Mouse (Mus musculus) liver, embryonic 14.5 days (tissue): ENCODE measurements around the gene Sdc4. TPM values are rescaled to one million over a fixed set of nuclear protein-coding genes. Genes with fewer than 3 reads are reported as not detected.

ENCODE experiments used
- ATAC-seq: fragments of 200-750 bp; cut with Nextera tagmentation; 2 replicates; pipeline ENCODE4 v1.8.0; 2017; ENCODE audit warnings: moderate number of reproducible peaks, mild to moderate bottlenecking, moderate library complexity; ENCODE audit not compliant: insufficient read depth
- DNase-seq, 3 experiments: peaks; one replicate each; pipeline ENCODE4 v3.0.0-alpha.2; 2012 to 2013; ENCODE audit warnings: low read depth in 3 of 3, low spot score in 3 of 3
- H3K27ac ChIP-seq: fragments of 300-500 bp; sonication (generic); 2 replicates; pipeline ENCODE4 v1.5.1; 2014; ENCODE audit warnings: moderate library complexity, mild to moderate bottlenecking, control low read depth, inconsistent platforms
- H3K27me3 ChIP-seq: fragments of 300-500 bp; sonication (generic); 2 replicates; pipeline ENCODE4 v1.6.1; 2014; ENCODE audit warnings: mild to moderate bottlenecking, low read length, moderate library complexity; ENCODE audit not compliant: control insufficient read depth, insufficient read depth
- H3K36me3 ChIP-seq: fragments of 300-500 bp; sonication (generic); replicated peaks from 2 replicates; pipeline ENCODE4 v1.6.1; 2014; ENCODE audit warnings: low read depth; ENCODE audit not compliant: control insufficient read depth, insufficient read depth
- H3K4me1 ChIP-seq, 2 experiments: fragments of 200-500 bp in 1 of 2; fragments of 300-500 bp in 1 of 2; sonication (generic) in 1 of 2; replicated peaks; 2 replicates each; pipeline ENCODE4 v1.6.1; 2012 to 2014; ENCODE audit warnings: antibody characterized with exemption in 1 of 2, inconsistent platforms in 1 of 2, low read length in 1 of 2; ENCODE audit not compliant: control insufficient read depth in 2 of 2, insufficient read depth in 2 of 2
- H3K4me2 ChIP-seq: fragments of 300-500 bp; sonication (generic); 2 replicates; pipeline ENCODE4 v1.6.1; 2014; ENCODE audit warnings: low read depth, mild to moderate bottlenecking, control low read depth, moderate library complexity
- H3K4me3 ChIP-seq, 2 experiments: fragments of 200-500 bp in 1 of 2; fragments of 300-500 bp in 1 of 2; sonication (generic) in 1 of 2; 2 replicates each; pipeline ENCODE4 v1.5.1; 2012 to 2014; ENCODE audit warnings: low read depth in 2 of 2, low read length in 2 of 2, mild to moderate bottlenecking in 2 of 2, control low read depth in 1 of 2, inconsistent platforms in 1 of 2, moderate library complexity in 1 of 2; ENCODE audit not compliant: insufficient read depth in 1 of 2
- H3K9ac ChIP-seq: fragments of 300-500 bp; sonication (generic); replicated peaks from 2 replicates; pipeline ENCODE4 v1.6.1; 2014; ENCODE audit warnings: mild to moderate bottlenecking, control low read depth, moderate library complexity
- H3K9me3 ChIP-seq: fragments of 300-500 bp; sonication (generic); 2 replicates; pipeline ENCODE4 v1.6.1; 2016; ENCODE audit warnings: low read length, mixed read lengths; ENCODE audit not compliant: control insufficient read depth
- CTCF ChIP-seq: IDR thresholded peaks from 2 replicates; pipeline ENCODE4 v1.5.1; 2016; ENCODE audit warnings: antibody characterized with exemption, low read depth, control low read depth
- EP300 ChIP-seq: IDR thresholded peaks from 2 replicates; pipeline ENCODE4 v1.6.1; 2016; ENCODE audit warnings: antibody characterized with exemption, low read depth
- WGBS: fragments of 180-500 bp; shearing (Covaris S2); extraction: QIAGEN DNeasy Blood & Tissue Kit; methylation state at CpG from one replicate; pipeline ENCODE4 v1.1.7; 2014; ENCODE audit not compliant: insufficient replicate concordance; 5-methylcytosine and 5-hydroxymethylcytosine counted together
- polyA plus RNA-seq, 2 experiments: library from polyadenylated mRNA; depleted of rRNA in 1 of 2; stranded (reverse) in 1 of 2; unstranded in 1 of 2; fragments of >200 nt; fragmentation: Nextera tagmentation in 1 of 2; extraction: Ambion mirVana in 1 of 2; gene quantifications; 2 replicates each; pipeline versions ENCODE4 v1.2.1 to v1.2.3; 2012 to 2014

Gene Sdc4
- polyA plus RNA-seq, 2 experiments, result 10.8 to 25.4 TPM

- TF ChIP-seq CTCF, result no peak
- no peak for TF ChIP-seq EP300
- Histone ChIP-seq H3K27ac (no peak overlapping the region), H3K4me1 (peaks cover 0 to 8% of the 10 kb centered on the region in 2 experiments; a peak in 1 of 4 replicates), H3K4me2 (no peak overlapping the region; the same call in 1 of the 2 replicates), H3K27me3 (no peaks in the 10 kb centered on the region), H3K4me3 (no peak overlapping the region), H3K9ac (no peak overlapping the region), H3K36me3 (no peaks in the 10 kb centered on the region), H3K9me3 (no peaks in the 10 kb centered on the region)
- no peak for ATAC-seq
- DNase-seq, result no peak
- WGBS, result 49% methylated on average over 10 of the region's 10 CpGs
These were observed 11.2 kb upstream of the Sdc4 start for GRCm38 (mm10) chr2:164454846-164455245.

DNA sequence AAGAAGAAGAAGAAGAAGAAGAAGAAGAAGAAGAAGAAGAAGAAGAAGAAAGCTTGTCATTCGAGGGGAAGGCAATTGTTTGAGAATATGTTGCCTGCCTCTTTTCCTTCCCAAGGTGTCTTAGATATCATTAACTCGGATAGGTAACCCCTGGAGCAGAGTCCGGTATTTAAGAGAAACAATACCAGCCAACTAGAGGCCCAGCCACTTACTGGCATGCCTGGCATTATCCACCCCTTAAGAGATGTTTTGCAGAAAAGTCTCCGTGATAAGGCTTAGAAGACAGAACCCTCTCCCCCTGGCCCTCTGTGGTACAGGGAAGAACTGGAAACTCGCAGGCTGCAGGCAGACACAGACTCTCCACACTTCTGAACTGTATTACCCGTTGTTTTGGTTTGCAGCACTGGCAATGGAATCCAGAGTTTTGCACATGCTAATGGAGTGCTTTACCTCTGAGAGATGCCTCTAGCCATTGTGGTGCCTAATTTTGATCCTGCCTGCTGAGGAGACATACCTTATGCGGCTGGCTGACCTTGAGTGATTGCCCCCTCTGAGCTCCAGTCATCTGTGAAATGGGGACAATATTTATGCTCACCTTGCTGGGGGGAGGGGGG, 10.3 kb upstream of the Sdc4 start:
- no peak overlapping the region for H3K27ac ChIP-seq
- H3K9me3 ChIP-seq, result no peaks in the 10 kb centered on the region
- DNase-seq (no peak), ATAC-seq (no peak)
- H3K4me1 ChIP-seq, result peaks cover 0 to 8% of the 10 kb centered on the region in 2 experiments; a peak in 1 of 4 replicates
- 51% methylated on average over 7 of the region's 7 CpGs for WGBS
- H3K4me2 ChIP-seq, result no peak overlapping the region
- no peaks in the 10 kb centered on the region for H3K27me3 ChIP-seq
- no peak for TF ChIP-seq EP300
- no peak for TF ChIP-seq CTCF
- H3K4me3 ChIP-seq, result no peak overlapping the region
- no peaks in the 10 kb centered on the region for H3K36me3 ChIP-seq
- no peak overlapping the region for H3K9ac ChIP-seq

GRCm38 (mm10) chr2:164453047-164453757, 9.5 kb upstream of the Sdc4 start:
- H3K27ac ChIP-seq, result no peak overlapping the region
- ATAC-seq (no peak), DNase-seq (no peak)
- H3K4me2 ChIP-seq, result no peak overlapping the region
- H3K9me3 ChIP-seq, result no peaks in the 10 kb centered on the region
- H3K9ac ChIP-seq, result no peak overlapping the region
- peaks cover 0 to 8% of the 10 kb centered on the region in 2 experiments; a peak in 1 of 4 replicates for H3K4me1 ChIP-seq
- no peaks in the 10 kb centered on the region for H3K36me3 ChIP-seq
- TF ChIP-seq EP300 (no peak), CTCF (no peak)
- H3K27me3 ChIP-seq, result no peaks in the 10 kb centered on the region
- 61% methylated on average over 14 of the region's 14 CpGs for WGBS
- H3K4me3 ChIP-seq, result no peak overlapping the region

- DNase-seq, result no peak
These were observed 8.5 kb upstream of the Sdc4 start for GRCm38 (mm10) chr2:164452000-164452676.

More at GRCm38 (mm10) chr2:164452000-164452676, 8.5 kb upstream of the Sdc4 start:
- Histone ChIP-seq H3K4me1 (peaks cover 0 to 8% of the 10 kb centered on the region in 2 experiments; a peak in 1 of 4 replicates), H3K4me3 (no peak overlapping the region), H3K36me3 (no peaks in the 10 kb centered on the region), H3K9ac (no peak overlapping the region), H3K27me3 (no peaks in the 10 kb centered on the region), H3K9me3 (no peaks in the 10 kb centered on the region), H3K4me2 (no peak overlapping the region), H3K27ac (no peak overlapping the region)
- no peak for ATAC-seq
- no peak for TF ChIP-seq CTCF
- no peak for TF ChIP-seq EP300
- 54% methylated on average over 11 of the region's 13 CpGs for WGBS
